Mouse (Mus musculus): ENCODE results near the gene Jmjd6.

GRCm38 (mm10) chr11:116806136-116807071 is 36.8 kb downstream of the Jmjd6 start:
- no peak for TF ChIP-seq MYB (IDR thresholded peaks at IDR 0.05; ENCODE audit: low read depth, low read length)
- TF ChIP-seq CHD1 (IDR thresholded peaks at IDR 0.05; ENCODE audit: low read depth, low read length), result no peak
- TF ChIP-seq CTCF (IDR thresholded peaks at IDR 0.05 in 2 of 3, conservative IDR thresholded peaks at IDR 0.05 in 1 of 3; ENCODE audit: control insufficient read depth in 1 of 3, insufficient read depth in 1 of 3, low read depth in 2 of 3, low read length in 3 of 3, poor library complexity in 1 of 3, severe bottlenecking in 1 of 3), result no peak
- TF ChIP-seq ZC3H11A (IDR thresholded peaks at IDR 0.05; ENCODE audit: low read depth, low read length), result no peak
- TF ChIP-seq JUND (IDR thresholded peaks at IDR 0.05; ENCODE audit: low read depth, low read length), result no peak
- TF ChIP-seq SMC3 (IDR thresholded peaks at IDR 0.05; ENCODE audit: low read depth, low read length), result no peak
- TF ChIP-seq POLR2A (IDR thresholded peaks at IDR 0.05; ENCODE audit: control insufficient read depth in 1 of 2, insufficient read depth in 1 of 2, low read depth in 1 of 2, low read length in 2 of 2, poor library complexity in 1 of 2), result no peak
- no peak for TF ChIP-seq MAX (IDR thresholded peaks at IDR 0.05; ENCODE audit: low read length)
